Mouse (Mus musculus) embryonic facial prominence, embryonic 13.5 days (tissue): ENCODE data around the gene Unc50. TPM values are rescaled to one million over a fixed set of nuclear protein-coding genes. Genes with fewer than 3 reads are reported as not detected.

Experiments
- ATAC-seq: fragments of 200-750 bp; cut with Nextera tagmentation; 2 replicates; pipeline ENCODE4 v1.8.0; 2017; ENCODE audit warnings: low read depth; ENCODE audit not compliant: insufficient number of reproducible peaks, insufficient read depth, low FRiP score, low TSS enrichment
- H3K27ac ChIP-seq: fragments of 300-500 bp; sonication (generic); 2 replicates; pipeline ENCODE4 v1.5.1; 2015; ENCODE audit warnings: moderate library complexity, mild to moderate bottlenecking, inconsistent platforms
- H3K27me3 ChIP-seq: fragments of 300-500 bp; sonication (generic); 2 replicates; pipeline ENCODE4 v1.6.1; 2015; ENCODE audit warnings: mild to moderate bottlenecking, inconsistent platforms
- H3K36me3 ChIP-seq: fragments of 300-500 bp; sonication (generic); 2 replicates; pipeline ENCODE4 v1.6.1; 2015; ENCODE audit warnings: mild to moderate bottlenecking, inconsistent platforms
- H3K4me1 ChIP-seq: fragments of 300-500 bp; sonication (generic); 2 replicates; pipeline ENCODE4 v1.6.1; 2015; ENCODE audit warnings: inconsistent platforms
- H3K4me2 ChIP-seq: fragments of 300-500 bp; sonication (generic); 2 replicates; pipeline ENCODE4 v1.6.1; 2015; ENCODE audit warnings: moderate library complexity, mild to moderate bottlenecking, inconsistent platforms
- H3K4me3 ChIP-seq: fragments of 300-500 bp; sonication (generic); 2 replicates; pipeline ENCODE4 v1.5.1; 2015; ENCODE audit warnings: mild to moderate bottlenecking, inconsistent platforms
- H3K9ac ChIP-seq: fragments of 300-500 bp; sonication (generic); 2 replicates; pipeline ENCODE4 v1.6.1; 2015; ENCODE audit warnings: mild to moderate bottlenecking, inconsistent platforms
- H3K9me3 ChIP-seq: fragments of 300-500 bp; sonication (generic); 2 replicates; pipeline ENCODE4 v1.6.1; 2016; ENCODE audit warnings: inconsistent platforms
- WGBS: fragments of 180-500 bp; shearing (Covaris S2); methylation state at CpG from one replicate; pipeline ENCODE4 v1.1.7; 2015; ENCODE audit warnings: mixed read lengths; 5-methylcytosine and 5-hydroxymethylcytosine counted together
- polyA plus RNA-seq: library from polyadenylated mRNA; unstranded; fragments of >200 nt; fragmentation: Nextera tagmentation; extraction: Ambion mirVana; gene quantifications from 2 replicates; pipeline ENCODE4 v1.2.1, GENCODE M21; 2015

Gene Unc50
- polyA plus RNA-seq, 1 experiment from 2014 or later: 138 TPM

DNA sequence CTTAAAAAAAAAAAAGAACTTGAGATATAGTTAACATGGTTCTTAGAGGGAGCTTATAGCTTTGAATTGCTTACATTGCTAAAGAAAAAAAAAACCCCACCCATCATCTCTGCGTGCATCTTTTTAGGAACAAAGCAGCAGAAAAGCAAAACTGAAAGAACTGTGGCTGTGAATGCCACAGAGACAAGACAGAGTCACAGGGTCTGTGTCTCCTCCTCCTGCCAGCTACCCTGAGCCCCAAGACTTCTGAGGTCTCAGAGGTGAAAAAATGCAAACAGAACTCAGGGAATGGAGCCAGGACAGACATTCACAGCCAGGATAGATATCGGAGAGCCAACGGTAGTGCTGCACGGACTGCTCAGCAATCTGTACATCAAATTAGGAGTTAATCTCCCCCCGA is 48.0 kb downstream of the Unc50 start:
- Histone ChIP-seq H3K9ac (no peak overlapping the region), H3K9me3 (no peaks in the 10 kb centered on the region), H3K4me2 (no peak overlapping the region), H3K4me1 (0 out of 2 replicates have a peak, but pooled peaks cover 4% of the 10 kb centered on the region), H3K27ac (no peak overlapping the region), H3K4me3 (no peak overlapping the region), H3K36me3 (no peaks in the 10 kb centered on the region), H3K27me3 (no peaks in the 10 kb centered on the region)
- no peak for ATAC-seq
- 76% methylated on average over 5 of the region's 5 CpGs for WGBS

DNA sequence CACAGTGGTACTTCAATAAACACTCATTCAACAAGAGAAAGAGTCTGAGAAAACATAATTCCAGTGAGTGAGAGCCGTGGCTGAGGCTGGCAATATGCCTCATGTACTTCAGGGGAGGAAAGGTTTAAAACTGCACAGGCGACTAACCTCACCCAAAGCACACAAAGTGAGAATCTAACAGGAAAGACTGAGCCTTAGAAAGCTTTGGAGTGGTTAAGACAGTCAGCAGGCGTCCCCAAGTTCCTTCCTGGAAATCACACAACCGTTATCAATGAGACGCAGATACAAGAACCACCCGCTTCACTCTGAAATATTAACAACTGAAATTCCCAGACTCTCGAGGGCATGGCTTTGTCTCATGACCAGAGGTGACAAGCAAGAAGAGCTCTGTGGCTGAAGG is 48.5 kb downstream of the Unc50 start:
- Histone ChIP-seq H3K4me3 (no peak overlapping the region), H3K27me3 (no peaks in the 10 kb centered on the region), H3K9me3 (no peaks in the 10 kb centered on the region), H3K9ac (no peak overlapping the region), H3K27ac (no peak overlapping the region), H3K36me3 (no peaks in the 10 kb centered on the region), H3K4me1 (no peaks in the 10 kb centered on the region), H3K4me2 (no peak overlapping the region)
- ATAC-seq: no peak
- 80% methylated on average over 7 of the region's 7 CpGs for WGBS

DNA sequence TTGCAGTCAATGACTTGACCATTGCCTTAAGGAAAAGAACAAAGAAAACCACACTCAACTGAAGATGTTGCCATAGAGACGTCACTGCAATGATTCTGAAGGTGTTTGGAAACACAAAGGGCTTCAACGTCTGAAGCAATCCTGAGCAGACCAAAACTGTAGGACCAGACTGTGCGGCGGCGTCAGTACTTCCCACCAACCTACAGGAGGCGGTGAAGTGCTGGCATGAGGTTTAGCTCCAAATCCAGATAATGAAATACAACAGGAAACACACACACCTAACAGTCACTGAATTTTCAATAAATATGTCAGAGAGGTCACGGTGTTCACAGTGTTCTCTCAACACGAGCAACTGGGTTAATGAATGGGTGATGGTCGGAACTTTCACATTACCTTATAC is 49.1 kb downstream of the Unc50 start:
- no peak for ATAC-seq
- WGBS: 82% methylated on average over 9 of the region's 9 CpGs
- no peak overlapping the region for H3K27ac ChIP-seq
- H3K9ac ChIP-seq: no peak overlapping the region
- H3K27me3 ChIP-seq: no peaks in the 10 kb centered on the region
- no peak overlapping the region for H3K4me2 ChIP-seq
- H3K9me3 ChIP-seq: no peaks in the 10 kb centered on the region
- no peak overlapping the region for H3K4me3 ChIP-seq
- H3K4me1 ChIP-seq: no peaks in the 10 kb centered on the region
- no peaks in the 10 kb centered on the region for H3K36me3 ChIP-seq

DNA sequence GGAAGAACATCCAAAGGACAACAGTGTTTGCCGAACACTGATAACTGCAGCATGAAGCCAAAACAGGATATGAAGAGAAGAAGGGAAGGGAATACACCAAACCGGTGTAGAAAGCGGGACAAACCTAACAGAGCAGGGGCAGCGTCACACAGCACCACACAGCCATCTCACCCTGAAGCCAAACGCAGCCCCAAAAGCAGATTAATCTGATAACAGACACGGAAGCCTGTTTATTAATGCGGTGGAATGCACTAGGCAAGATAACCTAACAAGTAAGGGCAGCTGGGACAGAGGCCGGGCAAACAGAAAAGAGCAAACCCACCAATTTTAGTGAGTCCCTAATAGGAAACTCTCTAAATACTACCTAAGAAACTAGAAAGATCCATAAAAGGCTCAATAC is 49.8 kb downstream of the Unc50 start:
- Histone ChIP-seq H3K27me3 (no peaks in the 10 kb centered on the region), H3K9ac (no peak overlapping the region), H3K9me3 (no peaks in the 10 kb centered on the region), H3K27ac (no peak overlapping the region), H3K36me3 (no peaks in the 10 kb centered on the region), H3K4me2 (no peak overlapping the region), H3K4me1 (no peaks in the 10 kb centered on the region), H3K4me3 (no peak overlapping the region)
- no peak for ATAC-seq
- WGBS: 80% methylated on average over 8 of the region's 8 CpGs

DNA sequence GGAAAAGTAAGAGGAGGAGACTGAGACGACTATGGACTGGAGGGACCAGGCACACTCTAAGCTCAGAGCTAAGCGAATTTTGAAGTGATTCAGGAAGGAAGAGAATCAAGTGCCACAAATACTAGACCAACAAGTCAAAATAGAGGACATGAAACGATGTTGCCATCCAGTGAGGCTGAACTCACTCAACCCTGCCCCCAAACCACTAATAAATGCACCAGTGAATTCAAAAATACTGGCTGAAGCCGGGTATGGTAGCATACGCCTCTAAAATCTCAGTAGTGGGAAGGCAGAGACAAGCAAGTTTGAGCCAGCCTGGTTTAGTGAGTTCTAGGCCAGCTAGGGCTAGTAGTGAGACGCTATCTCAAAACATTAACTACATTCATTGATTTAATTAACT is 50.8 kb downstream of the Unc50 start:
- Histone ChIP-seq H3K4me3 (no peak overlapping the region), H3K27me3 (no peaks in the 10 kb centered on the region), H3K27ac (no peak overlapping the region), H3K9ac (no peak overlapping the region), H3K9me3 (no peaks in the 10 kb centered on the region), H3K4me1 (no peaks in the 10 kb centered on the region), H3K4me2 (no peak overlapping the region), H3K36me3 (no peaks in the 10 kb centered on the region)
- 75% methylated on average over 6 of the region's 6 CpGs for WGBS
- no peak for ATAC-seq

DNA sequence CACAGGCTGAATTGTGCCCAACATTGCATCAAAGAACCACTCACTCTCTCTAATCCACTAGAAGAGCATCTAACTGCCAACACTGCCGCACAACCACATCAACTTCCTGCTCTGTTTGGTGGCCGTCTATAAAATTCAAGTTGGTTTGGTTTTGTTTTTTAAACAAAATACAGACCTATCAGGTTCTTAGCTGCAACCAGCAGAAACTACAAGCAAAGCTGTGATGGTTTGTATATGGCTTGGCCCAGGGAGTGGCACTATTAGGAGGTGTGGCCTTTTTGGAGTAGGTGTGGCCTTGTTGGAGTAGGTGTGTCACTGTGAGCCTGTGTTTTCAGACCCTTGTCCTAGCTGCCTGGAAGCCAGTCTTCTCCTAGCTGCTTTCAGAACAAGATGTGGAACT is 51.4 kb downstream of the Unc50 start:
- 83% methylated on average over 2 of the region's 2 CpGs for WGBS
- no peak for ATAC-seq
- Histone ChIP-seq H3K36me3 (no peaks in the 10 kb centered on the region), H3K27ac (no peak overlapping the region), H3K4me1 (no peaks in the 10 kb centered on the region), H3K9me3 (no peaks in the 10 kb centered on the region), H3K4me2 (no peak overlapping the region), H3K27me3 (no peaks in the 10 kb centered on the region), H3K9ac (no peak overlapping the region), H3K4me3 (no peak overlapping the region)

DNA sequence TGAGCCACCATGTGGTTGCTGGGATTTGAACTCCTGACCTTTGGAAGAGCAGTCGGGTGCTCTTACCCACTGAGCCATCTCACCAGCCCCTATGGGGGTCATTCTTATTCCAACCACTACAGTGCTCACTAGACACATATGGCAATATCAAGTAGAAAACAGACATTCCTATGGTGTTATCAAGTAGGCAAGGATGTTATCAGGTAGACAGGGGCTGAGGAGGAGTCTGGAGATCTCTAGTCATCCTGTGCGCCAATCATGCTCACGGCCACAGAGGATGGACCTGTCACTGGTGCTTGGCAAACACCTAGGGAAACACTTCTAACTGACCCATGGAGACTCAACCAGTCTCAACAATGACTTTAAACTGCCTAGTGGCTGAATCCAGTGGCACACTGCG is 54.7 kb downstream of the Unc50 start:
- H3K4me3 ChIP-seq: no peak overlapping the region
- WGBS: 91% methylated on average over 4 of the region's 4 CpGs
- no peaks in the 10 kb centered on the region for H3K4me1 ChIP-seq
- H3K27me3 ChIP-seq: no peaks in the 10 kb centered on the region
- no peaks in the 10 kb centered on the region; the same call in none of the 2 replicates for H3K36me3 ChIP-seq
- no peak overlapping the region for H3K9ac ChIP-seq
- H3K27ac ChIP-seq: no peak overlapping the region
- ATAC-seq: no peak
- H3K9me3 ChIP-seq: no peaks in the 10 kb centered on the region
- H3K4me2 ChIP-seq: no peak overlapping the region

DNA sequence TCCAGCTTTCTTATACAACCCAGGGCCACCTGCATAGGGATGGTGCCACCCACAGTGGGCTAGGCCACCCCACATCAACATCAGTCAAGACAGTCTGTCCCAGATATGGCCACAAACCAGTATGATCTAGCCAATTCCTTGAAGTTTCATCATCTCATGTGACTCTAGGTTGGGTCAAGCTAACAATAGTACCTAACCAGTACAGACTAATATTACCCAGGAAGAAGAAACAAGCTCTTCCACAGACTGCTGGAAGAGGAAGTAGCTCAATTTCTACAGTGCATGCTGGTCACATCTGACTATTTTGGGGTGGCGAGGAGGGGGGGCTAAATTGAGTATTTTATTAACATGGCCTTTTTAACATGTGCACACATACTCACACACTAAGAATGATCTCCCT is 56.5 kb downstream of the Unc50 start:
- no peak overlapping the region for H3K27ac ChIP-seq
- H3K27me3 ChIP-seq: no peaks in the 10 kb centered on the region
- no peaks in the 10 kb centered on the region; the same call in none of the 2 replicates for H3K36me3 ChIP-seq
- no peaks in the 10 kb centered on the region for H3K9me3 ChIP-seq
- ATAC-seq: no peak
- no peak overlapping the region for H3K4me3 ChIP-seq
- no peak overlapping the region for H3K4me2 ChIP-seq
- no peaks in the 10 kb centered on the region for H3K4me1 ChIP-seq
- WGBS: 87% methylated on average over 1 of the region's 1 CpGs
- no peak overlapping the region for H3K9ac ChIP-seq

DNA sequence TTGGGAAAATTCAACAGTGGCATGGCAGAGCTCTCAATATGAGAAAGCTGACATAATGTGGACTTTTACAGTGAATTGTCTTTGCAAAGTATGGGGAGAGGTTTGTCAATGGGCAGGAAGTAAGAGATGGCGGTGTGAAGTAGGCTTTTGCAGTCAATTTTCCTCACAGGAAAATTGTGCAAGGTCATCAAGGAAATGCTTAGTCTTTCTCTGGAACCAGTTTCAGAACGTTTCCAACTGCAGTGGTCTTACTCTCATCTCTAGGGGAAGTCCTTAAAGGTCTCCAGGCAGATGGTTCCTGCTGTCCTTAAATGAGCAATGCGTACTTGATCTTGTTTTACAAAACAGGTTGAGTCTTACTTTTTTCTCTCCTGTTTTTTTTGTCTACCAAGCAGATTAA is 57.1 kb downstream of the Unc50 start:
- Histone ChIP-seq H3K27me3 (no peaks in the 10 kb centered on the region), H3K9me3 (no peaks in the 10 kb centered on the region), H3K4me2 (no peak overlapping the region), H3K4me1 (no peaks in the 10 kb centered on the region), H3K4me3 (no peak overlapping the region), H3K36me3 (no peaks in the 10 kb centered on the region; the same call in none of the 2 replicates), H3K27ac (no peak overlapping the region), H3K9ac (no peak overlapping the region)
- ATAC-seq: no peak
- WGBS: 78% methylated on average over 3 of the region's 3 CpGs

DNA sequence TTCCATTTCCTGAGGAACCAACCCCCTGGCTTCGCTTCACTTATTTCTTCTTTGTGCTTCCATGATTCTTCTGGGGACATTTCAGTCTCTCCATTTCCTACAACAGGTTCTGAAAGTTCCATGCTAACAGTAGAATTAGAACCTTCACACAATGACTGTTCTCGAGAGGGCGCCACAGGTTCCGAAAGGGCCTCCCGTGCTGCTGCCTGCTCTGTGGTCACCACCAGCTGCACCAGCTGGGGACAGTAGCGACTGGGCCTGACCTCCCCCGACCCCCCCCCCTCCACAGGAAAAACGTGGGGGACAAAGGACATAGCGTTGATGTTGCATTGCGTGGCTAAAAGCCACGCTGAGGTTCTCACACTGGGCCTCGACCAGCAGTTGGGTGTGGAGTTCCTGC is 58.6 kb downstream of the Unc50 start:
- Histone ChIP-seq H3K27ac (no peak overlapping the region), H3K9ac (no peak overlapping the region), H3K4me1 (no peaks in the 10 kb centered on the region), H3K4me2 (no peak overlapping the region), H3K4me3 (no peak overlapping the region), H3K9me3 (no peaks in the 10 kb centered on the region), H3K36me3 (no peaks in the 10 kb centered on the region; the same call in none of the 2 replicates), H3K27me3 (no peaks in the 10 kb centered on the region)
- WGBS: 84% methylated on average over 12 of the region's 12 CpGs
- ATAC-seq: no peak

Other genes starting within 250 kb of the Unc50 start
- 0.14 TPM in 1 of 2 replicates, not detected in the other for gene Cnga3, start 215.7 kb upstream of the Unc50 start, polyA plus RNA-seq
- gene Inpp4a, start 130.3 kb upstream of the Unc50 start, polyA plus RNA-seq: 21.0 and 22.2 TPM in 2 replicates
- gene Coa5, start within 50 bp of the Unc50 start, polyA plus RNA-seq: 48.1 and 50.0 TPM in 2 replicates
- 4.0 and 5.4 TPM in 2 replicates for gene Mgat4a, start 110.9 kb downstream of the Unc50 start, polyA plus RNA-seq